Mouse (Mus musculus) neural tube, embryonic 13.5 days (tissue): Measurements from ENCODE around the gene Zfp960. TPM values are rescaled to one million over a fixed set of nuclear protein-coding genes. Genes with fewer than 3 reads are reported as not detected.
A peak's percentile ranks its signal among the peaks of the same experiment; 100 is the strongest.
"Not testable (repeated sequence)": the region's sequence is repeated elsewhere in the genome, so short reads cannot be mapped to it uniquely, and the experiment has no call there.

Experiments
- ATAC-seq: fragments of 200-750 bp; cut with Nextera tagmentation; 2 replicates; pipeline ENCODE4 v1.8.0; 2017; ENCODE audit warnings: low read depth, mild to moderate bottlenecking, moderate TSS enrichment, moderate library complexity
- H3K27ac ChIP-seq: fragments of 300-500 bp; sonication (generic); replicated peaks from 2 replicates; pipeline ENCODE4 v1.5.1; 2015; ENCODE audit warnings: moderate library complexity, mild to moderate bottlenecking, inconsistent platforms
- H3K27me3 ChIP-seq: fragments of 300-500 bp; sonication (generic); 2 replicates; pipeline ENCODE4 v1.6.1; 2015; ENCODE audit warnings: mild to moderate bottlenecking, inconsistent platforms
- H3K36me3 ChIP-seq: fragments of 300-500 bp; sonication (generic); 2 replicates; pipeline ENCODE4 v1.6.1; 2015; ENCODE audit warnings: mild to moderate bottlenecking, inconsistent platforms
- H3K4me1 ChIP-seq: fragments of 300-500 bp; sonication (generic); replicated peaks from 2 replicates; pipeline ENCODE4 v1.6.1; 2015; ENCODE audit warnings: inconsistent platforms
- H3K4me2 ChIP-seq: fragments of 300-500 bp; sonication (generic); 2 replicates; pipeline ENCODE4 v1.6.1; 2015; ENCODE audit warnings: inconsistent platforms, mild to moderate bottlenecking, moderate library complexity
- H3K4me3 ChIP-seq: fragments of 300-500 bp; sonication (generic); 2 replicates; pipeline ENCODE4 v1.5.1; 2015; ENCODE audit warnings: mild to moderate bottlenecking, inconsistent platforms
- H3K9ac ChIP-seq: fragments of 300-500 bp; sonication (generic); 2 replicates; pipeline ENCODE4 v1.6.1; 2015; ENCODE audit warnings: moderate library complexity, mild to moderate bottlenecking, inconsistent platforms
- H3K9me3 ChIP-seq: fragments of 300-500 bp; sonication (generic); 2 replicates; pipeline ENCODE4 v1.6.1; 2016; ENCODE audit warnings: inconsistent platforms
- WGBS: fragments of 180-500 bp; shearing (Covaris S2); methylation state at CpG from one replicate; pipeline ENCODE4 v1.1.7; 2015; 5-methylcytosine and 5-hydroxymethylcytosine counted together
- polyA plus RNA-seq: library from polyadenylated mRNA; unstranded; fragments of >200 nt; fragmentation: Nextera tagmentation; extraction: Ambion mirVana; gene quantifications from 2 replicates; pipeline ENCODE4 v1.2.1, GENCODE M21; 2015

Gene Zfp960
- 2.4 and 3.1 TPM in 2 replicates for polyA plus RNA-seq

DNA sequence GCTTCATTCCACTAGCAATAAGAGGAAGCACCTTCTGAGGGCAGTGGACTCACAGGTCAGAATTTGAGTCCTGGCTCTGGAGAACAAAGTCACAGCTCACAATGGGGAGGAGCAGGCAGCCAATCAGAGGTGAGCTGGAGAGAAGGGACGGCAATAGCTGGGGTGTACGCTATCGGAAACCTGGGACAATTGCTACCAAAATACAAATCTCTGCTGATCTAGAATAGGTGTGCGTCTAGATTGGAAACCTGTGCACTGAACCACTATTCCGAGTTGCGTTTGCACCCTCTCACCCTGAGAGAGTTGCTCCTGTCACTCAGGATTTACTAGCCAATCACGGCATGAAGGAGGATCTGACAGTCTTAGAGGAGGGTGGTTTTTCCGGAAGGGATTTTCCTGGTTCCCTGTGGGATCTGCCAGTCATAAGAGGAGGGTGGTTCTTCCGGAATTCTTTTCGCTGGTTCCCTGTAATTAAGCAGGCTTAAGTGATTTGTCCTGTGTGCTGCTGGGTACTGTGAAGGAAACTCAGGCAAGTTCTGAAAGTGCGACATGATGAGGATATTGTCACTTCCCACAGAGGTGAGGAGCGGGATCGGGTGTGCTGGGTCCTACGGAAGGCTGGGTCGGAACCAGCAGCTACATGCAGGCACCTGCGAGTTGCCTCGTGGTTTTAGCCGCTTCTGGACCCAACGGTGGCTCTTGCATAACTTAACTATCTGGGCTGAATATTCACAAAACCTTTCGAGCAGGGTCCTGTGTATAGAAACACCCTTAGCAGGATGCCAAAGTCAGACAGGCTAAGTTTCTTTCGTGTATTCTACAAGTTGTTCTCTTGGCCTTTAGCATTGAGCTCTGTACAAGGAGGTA is at the start of gene Zfp960:
Gene Zfp960 (plus strand): TSS at position 486 of the 867 bp plus-strand sequence.
- peak within 1 kb of the TSS; percentile 56 for H3K4me2 ChIP-seq
- not testable (repeated sequence) for H3K27me3 ChIP-seq, H3K9me3 ChIP-seq, H3K36me3 ChIP-seq, H3K4me1 ChIP-seq
- H3K4me3 ChIP-seq, result peak within 1 kb of the TSS; percentile 51
- WGBS, result 2% methylated on average over 19 of the region's 21 CpGs
- H3K27ac ChIP-seq, result 0 out of 2 replicates have a peak within 1 kb of the TSS, but pooled peaks have one; percentile 24
- peak; percentile 100 for ATAC-seq
- peak within 1 kb of the TSS; percentile 68 for H3K9ac ChIP-seq

DNA sequence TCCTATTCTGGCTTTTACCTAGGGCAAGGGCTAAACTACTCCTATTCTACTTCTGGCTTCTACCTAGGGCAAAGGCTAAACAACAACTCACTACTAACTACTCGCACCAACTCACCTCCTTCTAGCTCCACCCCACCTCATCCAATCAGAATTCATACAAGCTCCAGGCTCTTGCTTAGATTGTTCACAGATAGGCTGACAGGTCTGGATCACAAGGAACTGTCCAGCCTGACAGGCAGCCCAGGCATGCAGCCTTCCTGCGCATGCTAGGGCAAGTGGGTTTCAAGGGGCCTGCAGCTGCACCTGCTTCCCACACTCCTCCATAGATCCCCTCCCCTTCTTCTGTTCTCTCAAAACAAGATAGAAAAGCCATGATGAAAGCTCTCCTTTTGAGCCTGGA is 45.8 kb upstream of the Zfp960 start:
- H3K4me3 ChIP-seq, H3K4me1 ChIP-seq, H3K9ac ChIP-seq, ATAC-seq, H3K27ac ChIP-seq, H3K27me3 ChIP-seq, H3K4me2 ChIP-seq: not testable (repeated sequence)
- Histone ChIP-seq H3K9me3 (peaks cover 33% of the 10 kb centered on the region), H3K36me3 (peaks cover 13% of the 10 kb centered on the region)
- 94% methylated on average over 2 of the region's 2 CpGs for WGBS

DNA sequence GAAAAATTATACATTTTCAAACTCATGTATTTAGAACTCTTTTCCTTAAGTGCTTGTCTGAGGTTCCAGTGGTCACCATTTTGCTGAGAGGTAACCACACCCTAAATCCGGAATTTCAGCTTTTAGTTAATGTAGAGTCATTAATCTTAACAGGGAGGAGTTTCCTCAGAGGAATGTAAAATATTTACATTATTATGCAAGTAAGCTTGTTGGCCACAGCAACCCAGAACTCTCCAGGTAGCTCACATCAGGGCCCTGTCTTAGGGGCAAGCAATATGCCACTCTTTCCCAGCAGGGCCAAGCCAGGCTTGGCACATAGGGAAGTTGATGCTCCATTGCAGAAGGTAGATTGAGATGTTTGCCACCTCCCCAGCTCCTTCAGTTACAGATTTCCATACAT is 4.3 kb upstream of the Zfp960 start:
- not testable (repeated sequence) for H3K27me3 ChIP-seq, H3K27ac ChIP-seq, H3K9me3 ChIP-seq, ATAC-seq, H3K4me3 ChIP-seq, H3K4me2 ChIP-seq, H3K4me1 ChIP-seq, H3K9ac ChIP-seq, H3K36me3 ChIP-seq
- WGBS, result 69% methylated on average over 1 of the region's 1 CpGs

DNA sequence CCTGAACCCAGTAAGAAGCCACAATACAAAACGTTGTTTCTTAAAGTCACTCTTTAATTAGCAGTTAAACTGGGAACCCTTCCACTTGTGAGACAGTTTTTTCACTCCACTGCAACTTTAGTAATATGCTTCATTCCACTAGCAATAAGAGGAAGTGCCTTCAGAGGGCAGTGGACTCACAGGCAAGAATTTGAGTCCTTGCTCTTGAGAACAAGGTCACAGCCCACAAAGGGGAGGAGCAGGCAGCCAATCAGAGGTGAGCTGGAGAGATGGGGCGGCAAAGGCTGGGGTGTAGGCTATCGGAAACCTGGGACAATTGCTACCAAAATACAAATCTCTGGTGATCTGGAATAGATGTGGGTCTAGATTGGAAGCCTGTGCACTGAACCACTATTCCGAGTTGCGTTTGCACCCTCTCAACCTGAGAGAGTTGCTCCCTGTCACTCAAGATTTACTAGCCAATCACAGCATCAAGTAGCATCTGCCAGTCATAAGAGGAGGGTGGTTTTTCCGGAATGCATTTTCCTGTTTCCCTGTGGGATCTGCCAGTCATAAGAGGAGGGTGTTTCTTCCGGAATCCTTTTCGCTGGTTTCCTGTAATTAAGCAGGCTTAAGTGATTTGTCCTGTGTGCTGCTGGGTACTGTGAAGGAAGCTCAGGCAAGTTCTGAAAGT is 57.1 kb downstream of the Zfp960 start, which contains the start of gene Zfp97:
Gene Zfp97 (plus strand): TSS at position 586 of the 673 bp plus-strand sequence.
- H3K4me3 ChIP-seq, H3K27me3 ChIP-seq, H3K9ac ChIP-seq, H3K4me2 ChIP-seq, H3K36me3 ChIP-seq, H3K9me3 ChIP-seq, H3K4me1 ChIP-seq, H3K27ac ChIP-seq: not testable (repeated sequence)
- peak; percentile 94 for ATAC-seq
- WGBS, result no CpG with 5 or more reads among the region's 8 CpGs

Other genes starting within 250 kb of the Zfp960 start
- gene Zfp97, start 57.3 kb downstream of the Zfp960 start, polyA plus RNA-seq, result 3.3 and 3.4 TPM in 2 replicates